Comparison of ENCODE assay signal across 8 mouse cellular contexts in the genomic region with DNA sequence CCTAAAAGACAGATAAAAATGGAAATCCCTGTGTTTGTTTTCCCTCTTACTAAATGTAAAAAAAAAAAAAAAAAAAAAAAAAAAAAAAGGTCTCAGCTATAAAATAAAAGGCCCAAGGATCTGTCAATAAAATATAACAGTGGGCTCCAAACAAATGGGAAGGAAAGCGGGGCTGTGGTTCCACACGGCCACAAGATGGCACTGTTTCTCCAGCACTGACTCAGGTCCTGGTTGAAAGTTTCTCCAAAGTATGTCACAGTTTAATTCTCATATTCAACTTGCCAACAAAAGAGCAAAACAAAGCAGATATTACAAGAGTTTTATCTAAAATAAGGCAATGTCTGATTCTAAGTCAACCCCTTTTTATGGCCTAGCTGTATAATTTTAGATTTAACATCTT. TPM values are rescaled to one million over a fixed set of nuclear protein-coding genes. Genes with fewer than 3 reads are reported as not detected.
A peak's percentile ranks its signal among the peaks of the same experiment; 100 is the strongest.
DNase-seq lines count a peak whose midpoint lies in the region; TF ChIP-seq lines count a peak whose summit lies in the region.

No protein-coding gene starts in this region.

- H3K9ac ChIP-seq in ES-E14 (ENCODE audit: insufficient read depth, low read depth, low read length, poor library complexity, severe bottlenecking) = no peak overlapping the region

- H3K4me3 ChIP-seq in ES-E14 (ENCODE audit: insufficient read depth in 1 of 2, low read depth in 1 of 2, low read length in 2 of 2, poor library complexity in 1 of 2, severe bottlenecking in 1 of 2) = no peak overlapping the region

- no peak overlapping the region for H3K27ac ChIP-seq in ES-E14 (ENCODE audit: insufficient read depth, low read depth, low read length, poor library complexity, severe bottlenecking)

- DNase-seq in ES-E14 (ENCODE audit: low read depth, low spot score) = peak; percentile 48
- peak; percentile 80 for DNase-seq in adrenal gland, postnatal 10 days
- DNase-seq in embryo, embryonic 11.5 days (ENCODE audit: low read depth, low spot score) = peak; percentile 65
- DNase-seq in heart, adult 8-10 months (ENCODE audit: low spot score) = peak; percentile 77
- peak; percentile 34 for DNase-seq in layer of hippocampus, adult 9-11 months
- peak; percentile 64 to 82 for DNase-seq in lung, postnatal 4 days
- DNase-seq in right cerebral cortex, adult 2 months (ENCODE audit: low spot score in 2 of 2) = peak; percentile 71 to 80
- DNase-seq in urinary bladder, postnatal 4 days (ENCODE audit: low spot score in 2 of 2) = peak; percentile 47 to 74

- H3K4me1 ChIP-seq in ES-E14 (ENCODE audit: control insufficient read depth in 2 of 2, insufficient read depth in 2 of 2, low read length in 2 of 2, poor library complexity in 1 of 2) = no peaks in the 10 kb centered on the region

- no peaks in the 10 kb centered on the region for H3K9me3 ChIP-seq in ES-E14 (ENCODE audit: control insufficient read depth, insufficient read depth, low read depth, low read length)

- in situ Hi-C loops in ES-E14 (cut with MboI; ENCODE audit: low sequenced_read_pairs in 2 of 2, unreplicated experiment in 2 of 2) = loop anchor here in 1 of 2 experiments (10.0 to 25.0 kb wide), 2 partner anchors 151 to 328 kb away; no protein-coding TSS in a partner anchor

- H3K36me3 ChIP-seq in ES-E14 (ENCODE audit: control insufficient read depth, insufficient read depth, low read length, poor library complexity, severe bottlenecking) = no peaks in the 10 kb centered on the region

TF ChIP-seq in ES-E14, 5 proteins besides CTCF, POLR2A, EP300 and RAD21:
- peak; percentile 93; the same call in 1 of the 2 replicates for TF ChIP-seq ZC3H11A (IDR thresholded peaks at IDR 0.05; ENCODE audit: borderline replicate concordance, low read depth, low read length)
- no peak for TF ChIP-seq HCFC1 (IDR thresholded peaks at IDR 0.05; ENCODE audit: borderline replicate concordance, insufficient read depth, low read length)
- TF ChIP-seq MAFK (IDR thresholded peaks at IDR 0.05; ENCODE audit: insufficient read depth, low read depth, low read length) = no peak
- TF ChIP-seq CHD2 (IDR thresholded peaks at IDR 0.05; ENCODE audit: low read depth, low read length) = no peak
- peak; percentile 47; the same call in 1 of the 2 replicates for TF ChIP-seq ZNF384 (IDR thresholded peaks at IDR 0.05; ENCODE audit: low read depth, low read length)

RNA-seq across cellular contexts. Expression of a gene that starts 43.8 kb away (rescaled TPM):
- total RNA-seq in ES-E14 (2012; rRNA removed) = 3.1 and 3.2 TPM in 2 replicates
- 10 to 100 TPM; 12.1 to 18.2 TPM for total RNA-seq in adrenal gland, postnatal 10 days (2021)
- 10 to 100 TPM in 3 of 4 experiments, 1 to 10 TPM in 1; 8.6 to 14.3 (median 12.6) TPM for total RNA-seq in heart, adult 8-10 months (2022)
